Mouse (Mus musculus): ENCODE data around the gene Pou3f3. TPM values are rescaled to one million over a fixed set of nuclear protein-coding genes. Genes with fewer than 3 reads are reported as not detected.

Pou3f3 gene
- polyA plus RNA-seq, 1 experiment from 2014 or later: 10.6 TPM

DNA sequence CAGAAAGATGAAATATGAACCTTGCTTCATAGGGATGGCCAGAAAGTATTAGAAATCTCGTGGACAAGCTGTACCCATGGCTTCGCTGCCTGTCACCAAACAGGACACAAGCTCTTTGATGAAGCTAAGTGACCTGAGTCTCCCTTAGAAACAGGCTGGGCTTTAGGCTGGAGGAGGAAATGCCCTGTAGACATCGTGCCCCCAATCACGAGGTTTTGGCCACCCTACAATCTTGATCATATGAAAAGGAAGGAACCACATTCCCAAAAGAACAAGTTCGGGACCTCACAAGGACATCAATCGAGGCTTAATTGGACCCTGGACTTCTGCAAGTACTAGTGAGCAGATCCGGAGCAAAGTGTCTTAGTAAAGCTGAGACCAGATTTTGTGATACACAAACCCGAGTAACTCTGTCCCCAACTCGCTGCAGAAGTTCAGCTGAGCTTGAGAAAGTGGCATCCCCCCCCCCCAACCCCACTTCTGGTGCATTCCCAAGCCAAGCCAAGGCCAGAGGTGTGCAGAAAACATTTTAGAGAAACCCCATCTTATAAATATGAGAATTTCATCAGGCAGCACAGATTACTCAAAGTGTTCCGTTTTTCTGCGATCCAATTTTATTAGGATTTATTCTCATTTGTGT is 10.1 kb upstream of the Pou3f3 start:
- WGBS: 1% methylated on average over 11 of the region's 11 CpGs
- DNase-seq (ENCODE audit: low spot score) (no peak), ATAC-seq (ENCODE audit: low FRiP score) (no peak)
- peak overlapping the region; percentile 88 for H3K9ac ChIP-seq
- peak overlapping the region; percentile 98 for H3K27ac ChIP-seq
- no peaks in the 10 kb centered on the region for H3K36me3 ChIP-seq (replicated peaks; ENCODE audit: control insufficient read depth, insufficient read depth)
- H3K27me3 ChIP-seq (ENCODE audit: control insufficient read depth, insufficient read depth, low read length): no peaks in the 10 kb centered on the region
- H3K4me1 ChIP-seq (replicated peaks; ENCODE audit: control insufficient read depth, insufficient read depth, low read length): peaks cover 49% of the 10 kb centered on the region
- no peaks in the 10 kb centered on the region for H3K9me3 ChIP-seq (ENCODE audit: control insufficient read depth, low read length)
- H3K4me3 ChIP-seq (replicated peaks; ENCODE audit: low read length): peak overlapping the region; percentile 89
- H3K4me2 ChIP-seq (replicated peaks): peak overlapping the region; percentile 99

- Histone ChIP-seq H3K27ac (peak overlapping the region; percentile 98), H3K9me3 (ENCODE audit: control insufficient read depth, low read length) (no peaks in the 10 kb centered on the region), H3K4me2 (replicated peaks) (peak overlapping the region; percentile 99), H3K4me3 (replicated peaks; ENCODE audit: low read length) (peak overlapping the region; percentile 89), H3K27me3 (ENCODE audit: control insufficient read depth, insufficient read depth, low read length) (no peaks in the 10 kb centered on the region), H3K4me1 (replicated peaks; ENCODE audit: control insufficient read depth, insufficient read depth, low read length) (peaks cover 49% of the 10 kb centered on the region), H3K9ac (peak overlapping the region; percentile 88), H3K36me3 (replicated peaks; ENCODE audit: control insufficient read depth, insufficient read depth) (no peaks in the 10 kb centered on the region)
- ATAC-seq (ENCODE audit: low FRiP score): peak; percentile 59
- WGBS: under 1% methylated on average over 53 of the region's 53 CpGs
- DNase-seq (ENCODE audit: low spot score): no peak
Observed at GRCm38 (mm10) chr1:42686194-42687131, 9.1 kb upstream of the Pou3f3 start.

GRCm38 (mm10) chr1:42687271-42687670 is 8.3 kb upstream of the Pou3f3 start:
- Histone ChIP-seq H3K4me1 (replicated peaks; ENCODE audit: control insufficient read depth, insufficient read depth, low read length) (peaks cover 49% of the 10 kb centered on the region), H3K4me3 (replicated peaks; ENCODE audit: low read length) (peak overlapping the region; percentile 89), H3K9ac (peak overlapping the region; percentile 88), H3K36me3 (replicated peaks; ENCODE audit: control insufficient read depth, insufficient read depth) (no peaks in the 10 kb centered on the region), H3K9me3 (ENCODE audit: control insufficient read depth, low read length) (no peaks in the 10 kb centered on the region), H3K27me3 (ENCODE audit: control insufficient read depth, insufficient read depth, low read length) (no peaks in the 10 kb centered on the region), H3K27ac (peak overlapping the region; percentile 98), H3K4me2 (replicated peaks) (peak overlapping the region; percentile 99)
- ATAC-seq (ENCODE audit: low FRiP score) (no peak), DNase-seq (ENCODE audit: low spot score) (no peak)
- 3% methylated on average over 12 of the region's 12 CpGs for WGBS

DNA sequence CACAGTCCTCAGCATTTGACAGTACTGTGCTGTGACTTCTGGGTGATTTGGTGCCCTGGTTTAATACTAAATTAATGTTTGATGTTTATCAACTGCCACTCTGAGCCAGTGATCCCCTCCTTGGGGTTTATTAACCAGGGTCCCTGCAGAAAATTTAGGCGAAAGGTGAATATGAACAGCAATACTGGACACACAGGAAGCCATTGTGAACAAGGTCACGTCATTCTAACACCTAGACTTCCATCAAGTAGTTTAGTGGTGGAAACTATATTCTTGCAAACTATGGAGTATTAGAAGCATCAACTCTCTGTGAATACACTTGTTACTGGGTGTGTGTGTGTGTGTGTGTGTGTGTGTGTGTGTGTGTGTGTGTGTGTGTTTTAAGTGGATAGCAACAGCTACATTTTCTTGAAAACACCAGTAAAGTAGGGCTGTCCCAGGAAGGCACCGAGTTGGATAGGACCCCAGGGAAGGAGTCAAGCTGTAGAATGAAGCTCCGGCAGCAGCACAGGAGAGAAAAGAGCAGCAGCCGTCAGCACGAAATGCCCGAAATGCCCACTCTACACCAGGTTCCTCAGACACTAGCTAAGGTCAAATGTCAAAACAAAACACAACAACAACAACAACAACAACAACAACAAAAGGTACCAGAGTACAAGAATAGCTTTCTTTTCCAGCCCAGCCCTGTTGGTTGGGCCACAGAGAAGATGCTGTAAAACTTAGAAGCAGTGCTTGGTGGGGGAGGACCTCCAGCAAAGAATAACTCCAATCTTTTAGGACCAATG is 7.6 kb upstream of the Pou3f3 start:
- DNase-seq (ENCODE audit: low spot score) (no peak), ATAC-seq (ENCODE audit: low FRiP score) (no peak)
- Histone ChIP-seq H3K4me3 (replicated peaks; ENCODE audit: low read length) (peak overlapping the region; percentile 89), H3K27me3 (ENCODE audit: control insufficient read depth, insufficient read depth, low read length) (no peaks in the 10 kb centered on the region), H3K4me2 (replicated peaks) (peak overlapping the region; percentile 99), H3K9ac (peak overlapping the region; percentile 88), H3K4me1 (replicated peaks; ENCODE audit: control insufficient read depth, insufficient read depth, low read length) (peaks cover 47% of the 10 kb centered on the region), H3K36me3 (replicated peaks; ENCODE audit: control insufficient read depth, insufficient read depth) (no peaks in the 10 kb centered on the region), H3K9me3 (ENCODE audit: control insufficient read depth, low read length) (no peaks in the 10 kb centered on the region), H3K27ac (peak overlapping the region; percentile 98)
- WGBS: 8% methylated on average over 7 of the region's 7 CpGs

DNA sequence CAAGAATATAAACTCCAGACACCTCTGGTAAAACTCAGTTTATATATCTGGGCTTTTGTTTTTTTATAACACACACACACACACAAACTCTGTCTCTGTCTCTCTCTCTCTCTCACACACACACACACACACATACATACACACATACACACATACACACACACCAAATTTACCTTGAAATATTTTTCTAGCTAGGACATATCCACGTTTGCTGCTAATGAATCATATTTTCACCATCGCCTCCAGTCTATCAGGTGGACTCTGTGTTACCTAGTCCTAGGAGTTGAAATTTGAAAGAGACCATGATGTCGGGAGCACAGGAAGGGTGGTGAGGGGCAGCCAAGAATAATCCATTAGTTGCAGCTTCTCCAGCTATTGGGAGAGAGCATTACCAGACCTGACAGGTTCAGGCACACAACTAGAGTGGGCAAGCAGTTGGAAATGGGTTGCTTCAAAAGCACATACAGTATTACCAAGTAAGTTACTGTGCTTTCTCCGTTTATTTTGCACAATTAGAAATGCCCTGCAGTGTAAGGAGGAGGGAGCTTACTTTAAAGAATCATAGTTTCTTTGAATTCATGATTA is 6.9 kb upstream of the Pou3f3 start:
- H3K4me3 ChIP-seq (replicated peaks; ENCODE audit: low read length): peak overlapping the region; percentile 89
- no peak for DNase-seq (ENCODE audit: low spot score)

GRCm38 (mm10) chr1:42690024-42690575 is 5.5 kb upstream of the Pou3f3 start:
- peak overlapping the region; percentile 89 for H3K4me3 ChIP-seq (replicated peaks; ENCODE audit: low read length)
- peak overlapping the region; percentile 99 for H3K4me2 ChIP-seq (replicated peaks)
- no peaks in the 10 kb centered on the region for H3K36me3 ChIP-seq (replicated peaks; ENCODE audit: control insufficient read depth, insufficient read depth)
- H3K4me1 ChIP-seq (replicated peaks; ENCODE audit: control insufficient read depth, insufficient read depth, low read length): peaks cover 25% of the 10 kb centered on the region
- ATAC-seq (ENCODE audit: low FRiP score): no peak
- H3K27me3 ChIP-seq (ENCODE audit: control insufficient read depth, insufficient read depth, low read length): no peaks in the 10 kb centered on the region
- no peaks in the 10 kb centered on the region for H3K9me3 ChIP-seq (ENCODE audit: control insufficient read depth, low read length)
- DNase-seq (ENCODE audit: low spot score): no peak
- WGBS: 18% methylated on average over 4 of the region's 4 CpGs
- H3K9ac ChIP-seq: peak overlapping the region; percentile 88
- H3K27ac ChIP-seq: peak overlapping the region; percentile 98

More for the DNA sequence above, 6.9 kb upstream of the Pou3f3 start:
- Histone ChIP-seq H3K9ac (peak overlapping the region; percentile 88), H3K9me3 (ENCODE audit: control insufficient read depth, low read length) (no peaks in the 10 kb centered on the region), H3K27me3 (ENCODE audit: control insufficient read depth, insufficient read depth, low read length) (no peaks in the 10 kb centered on the region), H3K36me3 (replicated peaks; ENCODE audit: control insufficient read depth, insufficient read depth) (no peaks in the 10 kb centered on the region), H3K4me2 (replicated peaks) (peak overlapping the region; percentile 99), H3K4me1 (replicated peaks; ENCODE audit: control insufficient read depth, insufficient read depth, low read length) (peaks cover 40% of the 10 kb centered on the region), H3K27ac (peak overlapping the region; percentile 98)
- 11% methylated on average over 4 of the region's 4 CpGs for WGBS
- no peak for ATAC-seq (ENCODE audit: low FRiP score)

GRCm38 (mm10) chr1:42691202-42692170 is 4.1 kb upstream of the Pou3f3 start:
- WGBS: 2% methylated on average over 9 of the region's 9 CpGs
- ATAC-seq (ENCODE audit: low FRiP score): peak; percentile 13; the same call in 1 of the 2 replicates
- H3K36me3 ChIP-seq (replicated peaks; ENCODE audit: control insufficient read depth, insufficient read depth): no peaks in the 10 kb centered on the region

GRCm38 (mm10) chr1:42692221-42692620 is 3.3 kb upstream of the Pou3f3 start:
- H3K4me1 ChIP-seq (replicated peaks; ENCODE audit: control insufficient read depth, insufficient read depth, low read length): peaks cover 11% of the 10 kb centered on the region
- H3K27ac ChIP-seq: peak overlapping the region; percentile 98
- H3K9me3 ChIP-seq (ENCODE audit: control insufficient read depth, low read length): no peaks in the 10 kb centered on the region
- H3K36me3 ChIP-seq (replicated peaks; ENCODE audit: control insufficient read depth, insufficient read depth): no peaks in the 10 kb centered on the region
- H3K27me3 ChIP-seq (ENCODE audit: control insufficient read depth, insufficient read depth, low read length): no peaks in the 10 kb centered on the region
- H3K9ac ChIP-seq: peak overlapping the region; percentile 88
- H3K4me2 ChIP-seq (replicated peaks): peak overlapping the region; percentile 99
- no peak for ATAC-seq (ENCODE audit: low FRiP score)
- WGBS: 6% methylated on average over 1 of the region's 1 CpGs
- no peak for DNase-seq (ENCODE audit: low spot score)
- H3K4me3 ChIP-seq (replicated peaks; ENCODE audit: low read length): peak overlapping the region; percentile 89

More at GRCm38 (mm10) chr1:42691202-42692170, 4.1 kb upstream of the Pou3f3 start:
- peak overlapping the region; percentile 98 for H3K27ac ChIP-seq
- no peaks in the 10 kb centered on the region for H3K9me3 ChIP-seq (ENCODE audit: control insufficient read depth, low read length)
- peak overlapping the region; percentile 99 for H3K4me2 ChIP-seq (replicated peaks)
- DNase-seq (ENCODE audit: low spot score): peak; percentile 87
- H3K4me1 ChIP-seq (replicated peaks; ENCODE audit: control insufficient read depth, insufficient read depth, low read length): peaks cover 13% of the 10 kb centered on the region
- peak overlapping the region; percentile 89 for H3K4me3 ChIP-seq (replicated peaks; ENCODE audit: low read length)
- no peaks in the 10 kb centered on the region for H3K27me3 ChIP-seq (ENCODE audit: control insufficient read depth, insufficient read depth, low read length)
- H3K9ac ChIP-seq: peak overlapping the region; percentile 88

Measured in hindbrain, embryonic 14.5 days (tissue).